19 mouse cellular contexts compared by ENCODE assay signal in genomic region chr3:126627968-126628367, GRCm38 (mm10).
"Had no signal": no experiment of that assay in that cellular context is flagged by ENCODE, and none has a peak within 500 bp of the region (broad histone marks: within the 10 kb centered on the region; RNA-seq: fewer than 3 reads in every experiment).

No protein-coding gene starts in this region.

- H3K27me3 ChIP-seq: limb, embryonic 12.5 days; limb, embryonic 15.5 days; megakaryocyte, embryonic 14.5 days; midbrain, embryonic 13.5 days; neural tube, embryonic 13.5 days had no signal

- H3K9ac ChIP-seq: limb, embryonic 12.5 days; limb, embryonic 15.5 days; liver, embryonic 14.5 days; liver, postnatal 0 days; lung, embryonic 14.5 days; midbrain, embryonic 13.5 days; neural tube, embryonic 13.5 days had no signal

- H3K4me3 ChIP-seq: limb, embryonic 12.5 days; limb, embryonic 15.5 days; megakaryocyte, embryonic 14.5 days; midbrain, embryonic 10.5 days; midbrain, embryonic 13.5 days; myocyte; neural tube, embryonic 13.5 days had no signal

- H3K9me3 ChIP-seq: limb, embryonic 15.5 days; megakaryocyte, embryonic 14.5 days; midbrain, embryonic 10.5 days; midbrain, embryonic 13.5 days; neural tube, embryonic 13.5 days had no signal

- H3K4me1 ChIP-seq: limb, embryonic 12.5 days; limb, embryonic 15.5 days; megakaryocyte, embryonic 14.5 days; midbrain, embryonic 13.5 days; neural tube, embryonic 13.5 days had no signal

- H3K36me3 ChIP-seq: limb, embryonic 12.5 days; limb, embryonic 15.5 days; midbrain, embryonic 10.5 days; midbrain, embryonic 13.5 days; neural tube, embryonic 13.5 days had no signal

- DNase-seq: kidney, adult 9 months; kidney, postnatal 14 days; kidney, postnatal 4 days; left cerebral cortex, postnatal 4 days; liver, postnatal 0 days; lung, embryonic 14.5 days; retina, postnatal 1 day; thymus, adult 18-20 months; thymus, postnatal 36 days had no signal

- H3K27ac ChIP-seq: limb, embryonic 12.5 days; limb, embryonic 15.5 days; liver, embryonic 14.5 days; midbrain, embryonic 10.5 days; midbrain, embryonic 13.5 days; neural tube, embryonic 13.5 days had no signal

- H3K4me2 ChIP-seq: limb, embryonic 12.5 days; limb, embryonic 15.5 days; liver, embryonic 11.5 days; lung, embryonic 14.5 days; midbrain, embryonic 13.5 days; neural tube, embryonic 13.5 days had no signal

- ATAC-seq: liver, postnatal 0 days; midbrain, embryonic 13.5 days; midbrain, embryonic 16.5 days had no signal
